Mouse (Mus musculus) inflammation-experienced regulatory T-cells, adult 6 months (primary cell): ENCODE measurements around the gene Upk3a. TPM values are rescaled to one million over a fixed set of nuclear protein-coding genes. Genes with fewer than 3 reads are reported as not detected.
A peak's percentile ranks its signal among the peaks of the same experiment; 100 is the strongest.
"Not testable (repeated sequence)": the region's sequence is repeated elsewhere in the genome, so short reads cannot be mapped to it uniquely, and the experiment has no call there.

Experiments
- ATAC-seq: one replicate; pipeline ENCODE4 v1.8.0; 2017
- polyA plus RNA-seq, 3 experiments: library from polyadenylated mRNA; unstranded; fragments of 100-300 nt; shearing (Covaris generic); gene quantifications; one replicate each; pipeline ENCODE4 v1.2.1; 2017

Gene Upk3a
- polyA plus RNA-seq, 3 experiments from 2014 or later, result not detected

DNA sequence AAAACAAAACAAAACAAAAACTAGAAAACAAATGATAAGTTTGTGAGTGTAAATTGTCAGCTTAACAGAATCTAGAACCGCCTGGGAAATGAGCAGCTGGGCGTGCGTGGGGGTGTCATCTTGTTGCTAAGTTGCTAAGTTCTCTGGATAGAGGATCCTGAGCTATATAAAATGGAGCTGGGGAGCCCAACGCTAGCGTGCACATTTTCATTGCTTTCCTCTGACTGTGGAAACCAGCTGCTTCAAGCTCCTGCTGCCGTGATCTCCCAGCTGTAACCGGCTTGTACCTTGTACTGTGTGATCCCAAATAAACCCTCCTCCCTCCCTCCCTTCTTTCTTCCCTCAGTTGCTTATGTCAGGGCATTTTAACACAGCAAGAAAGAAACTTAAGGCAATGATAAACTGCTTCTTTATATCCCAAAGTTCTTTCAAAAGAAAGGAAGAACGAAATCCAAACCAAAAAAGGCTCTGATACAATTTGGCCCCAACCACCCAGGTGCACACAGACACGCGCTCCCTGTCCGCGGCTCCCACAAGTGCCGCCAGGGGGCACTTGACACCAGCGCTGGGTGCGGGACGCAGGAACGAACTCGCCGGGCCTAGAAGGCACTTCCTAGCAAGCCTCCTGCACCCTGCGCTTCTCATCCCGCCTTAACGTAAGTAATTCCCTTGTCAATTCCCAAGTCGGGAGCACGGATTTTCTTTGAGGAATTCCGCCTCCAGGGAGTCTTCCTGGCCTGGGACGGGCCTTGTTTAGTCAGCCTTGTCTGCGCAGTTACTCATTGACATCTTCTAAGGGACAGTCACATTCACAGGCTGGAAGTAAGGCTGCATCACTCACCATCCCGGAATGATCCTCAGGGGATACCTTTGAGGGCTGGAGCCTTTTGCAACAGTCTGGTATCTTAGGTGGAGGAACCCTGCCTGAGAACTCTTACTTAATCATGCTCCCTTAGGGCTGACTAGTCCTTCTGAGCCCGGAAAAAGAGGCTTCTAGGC is 15.7 kb upstream of the Upk3a start:
- peak; percentile 94 for ATAC-seq

DNA sequence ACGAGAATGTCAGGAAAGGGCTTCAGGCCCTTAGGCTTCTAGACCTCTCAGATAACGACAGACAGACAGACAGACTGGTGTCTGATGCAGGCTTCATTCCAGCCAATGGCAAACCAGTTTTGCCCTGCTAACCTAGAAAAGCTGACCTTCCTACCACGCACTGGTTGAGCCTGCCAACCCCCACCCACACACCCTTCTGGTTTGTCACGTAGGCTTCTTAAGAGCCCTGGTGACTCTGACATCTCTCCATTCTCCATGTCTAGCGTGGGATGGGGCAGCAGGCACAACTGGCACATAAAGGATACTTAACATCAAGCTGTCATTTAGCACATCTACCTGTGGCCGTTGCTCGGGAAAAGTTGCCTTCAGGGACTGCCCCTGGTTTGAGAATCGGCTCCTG is 7.3 kb upstream of the Upk3a start:
- no peak for ATAC-seq

DNA sequence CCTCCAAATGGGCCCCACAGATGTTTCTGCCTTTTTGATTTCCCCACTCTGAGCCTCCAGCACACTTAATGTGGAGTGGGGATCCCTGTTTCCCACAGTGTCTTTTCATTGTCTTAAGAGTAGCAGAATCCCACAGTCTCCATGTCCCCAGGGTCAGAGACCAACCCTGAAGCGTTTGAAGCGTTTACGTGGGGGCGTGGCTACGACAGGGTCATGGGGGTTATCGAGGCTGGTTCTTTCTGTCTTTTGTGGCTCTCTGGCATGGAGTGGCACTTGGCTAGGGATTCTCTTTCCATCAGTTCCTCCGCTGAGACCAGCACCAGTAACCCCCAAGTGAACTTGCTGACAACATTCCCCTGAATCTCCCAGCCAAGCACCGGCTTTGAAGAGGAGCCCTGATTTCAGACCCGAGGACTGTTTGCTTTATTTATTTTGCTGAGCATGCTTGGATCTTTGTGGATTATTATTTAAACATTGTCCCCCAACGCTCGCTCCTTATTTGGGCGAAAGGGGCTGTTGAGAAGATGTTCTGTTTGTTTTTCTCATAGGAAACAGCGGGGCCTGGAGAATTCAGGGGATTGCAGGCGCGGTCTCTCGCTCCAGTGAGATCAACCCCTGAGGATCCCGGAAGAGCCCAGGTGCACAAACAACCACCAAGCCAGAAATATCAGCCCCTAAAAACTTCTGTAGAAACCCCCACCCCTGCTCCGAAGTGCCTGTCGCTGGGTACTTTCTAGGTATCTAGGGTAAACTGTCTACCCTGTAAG is 4.9 kb upstream of the Upk3a start:
- no peak for ATAC-seq

DNA sequence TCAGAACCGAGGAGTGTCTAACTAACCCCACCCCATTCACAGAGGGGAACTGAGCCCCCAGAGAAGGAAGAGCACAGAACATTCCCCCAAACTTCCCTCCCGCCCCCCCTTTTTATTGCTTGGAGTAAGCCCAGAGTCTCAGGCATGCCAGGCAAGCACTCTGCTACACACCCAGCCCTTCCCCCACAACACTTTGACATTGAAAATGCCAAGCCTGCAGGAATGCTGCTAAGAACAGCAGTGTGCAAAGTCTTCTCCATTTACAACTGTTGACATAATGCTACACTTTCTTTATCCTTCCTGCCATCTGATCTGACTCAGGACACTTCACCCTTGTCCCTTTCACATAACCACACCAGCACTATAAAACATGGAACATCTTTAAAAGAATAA is 4.3 kb upstream of the Upk3a start:
- no peak for ATAC-seq

DNA sequence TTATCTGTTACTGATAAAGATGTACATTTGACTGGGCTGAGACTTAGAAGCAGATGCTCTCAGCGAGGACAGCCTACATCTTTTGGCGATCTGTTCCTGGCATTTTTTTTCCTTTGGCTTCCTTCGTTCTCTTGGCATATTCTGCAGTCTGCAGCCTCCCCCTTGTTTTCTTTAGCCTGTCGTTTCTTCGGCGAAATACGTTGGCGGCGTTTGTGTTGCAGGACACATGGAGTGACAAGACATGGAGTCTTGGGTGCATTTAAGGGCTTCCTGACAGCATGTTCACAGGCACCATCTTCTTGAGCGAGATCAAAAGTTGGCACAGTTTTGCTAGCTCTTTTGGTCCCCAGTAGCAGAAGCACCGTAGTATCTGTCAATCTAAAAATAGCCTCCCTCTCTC is 1.2 kb upstream of the Upk3a start:
- ATAC-seq, result no peak

DNA sequence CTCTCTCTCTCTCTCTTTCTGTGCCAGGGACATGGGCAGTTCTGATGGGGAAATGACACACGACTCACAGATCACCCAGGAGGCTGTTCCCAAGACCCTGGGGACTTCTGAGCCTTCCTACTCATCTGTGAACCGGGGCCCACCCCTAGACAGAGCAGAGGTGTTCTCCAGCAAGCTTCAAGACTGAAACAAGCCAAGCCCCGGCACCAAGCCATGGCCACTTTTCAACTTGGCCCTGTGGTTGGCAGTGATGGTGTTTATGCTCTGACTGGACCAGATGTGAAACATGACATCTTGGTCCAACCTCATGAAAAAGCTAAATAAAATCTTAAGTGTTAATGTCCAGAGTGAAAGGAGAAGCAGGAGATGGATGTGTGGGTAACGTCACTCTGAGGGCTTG is 5.3 kb downstream of the Upk3a start:
- ATAC-seq, result no peak

DNA sequence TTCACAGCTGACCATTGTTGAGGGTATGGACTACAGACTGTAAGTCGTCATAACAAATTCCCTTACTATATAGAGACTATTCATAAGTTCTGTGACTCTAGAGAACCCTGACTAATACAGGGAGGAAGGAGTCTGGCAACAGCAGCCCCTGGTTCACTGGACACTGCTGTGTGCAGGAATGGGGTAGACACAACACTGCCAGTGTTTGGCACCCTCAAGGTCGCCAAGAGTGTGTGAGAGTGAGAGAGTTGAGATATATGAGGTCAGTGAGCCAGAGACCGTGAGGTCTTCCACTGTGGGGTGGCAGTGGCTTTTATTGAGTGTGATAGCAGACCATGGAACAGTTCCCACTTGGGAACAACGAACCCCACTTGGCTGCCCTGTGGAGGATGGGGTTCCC is 9.3 kb downstream of the Upk3a start:
- ATAC-seq, result no peak

DNA sequence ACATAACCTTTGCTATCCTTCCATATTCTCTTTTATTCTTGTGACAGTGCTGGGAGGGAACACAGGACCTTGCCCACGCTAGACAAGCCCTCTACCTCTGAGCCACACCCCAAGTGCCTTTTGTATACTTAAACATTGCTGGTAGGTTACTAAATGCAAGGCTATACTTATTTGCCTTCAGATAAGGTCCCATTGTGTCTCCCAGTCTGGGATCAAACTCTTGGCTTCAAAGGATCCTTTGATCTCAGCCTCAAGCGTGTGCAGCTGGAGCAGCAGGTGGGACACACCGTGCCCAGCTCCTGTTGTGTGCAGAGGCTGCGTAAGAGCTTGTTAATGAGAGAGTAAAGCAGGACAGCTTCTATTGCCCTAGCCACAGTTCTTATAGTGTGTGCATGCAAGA is 10.8 kb downstream of the Upk3a start:
- ATAC-seq, result no peak

DNA sequence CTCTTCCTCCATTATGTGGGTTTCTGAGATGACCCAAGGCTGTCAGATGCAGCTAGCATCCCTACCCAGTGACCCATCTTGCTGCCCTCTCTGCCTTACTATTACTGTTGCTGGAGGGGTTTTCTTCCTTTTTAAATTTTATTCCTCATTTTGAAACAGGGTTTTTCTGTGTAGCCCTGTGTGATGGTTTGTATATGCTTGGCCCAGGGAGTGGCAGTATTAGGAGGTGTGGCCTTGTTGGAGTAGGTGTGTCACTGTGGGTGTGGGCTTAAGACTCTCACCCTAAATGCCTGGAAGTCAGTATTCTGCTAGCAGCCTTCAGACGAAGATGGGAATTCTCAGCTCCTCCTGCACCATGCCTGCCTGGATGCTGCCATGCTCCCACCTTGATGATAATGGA is 11.7 kb downstream of the Upk3a start, which contains the start of gene Fam118a:
Gene Fam118a, plus strand, starts transcription at position 301 of the 400 bp plus-strand sequence.
- not testable (repeated sequence) for ATAC-seq

DNA sequence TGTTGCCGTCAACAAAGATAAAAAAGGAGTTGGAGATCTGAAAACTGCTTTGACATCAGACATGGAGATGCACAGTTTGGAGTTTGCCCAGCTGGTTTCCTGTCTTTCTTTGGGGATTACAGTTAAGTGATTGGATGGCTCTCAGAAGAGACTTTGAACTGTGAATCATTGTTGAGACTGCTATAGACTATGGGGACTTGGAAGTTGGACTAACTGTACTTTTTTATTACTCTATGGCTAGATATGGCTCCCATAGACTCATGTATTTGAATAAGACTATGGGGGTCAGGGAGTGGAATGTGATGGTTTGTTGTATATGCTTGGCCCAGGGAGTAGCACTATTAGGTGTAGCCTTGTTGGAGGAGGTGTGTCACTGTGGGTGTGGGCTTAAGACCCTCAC is 13.7 kb downstream of the Upk3a start:
- ATAC-seq, result not testable (repeated sequence)

DNA sequence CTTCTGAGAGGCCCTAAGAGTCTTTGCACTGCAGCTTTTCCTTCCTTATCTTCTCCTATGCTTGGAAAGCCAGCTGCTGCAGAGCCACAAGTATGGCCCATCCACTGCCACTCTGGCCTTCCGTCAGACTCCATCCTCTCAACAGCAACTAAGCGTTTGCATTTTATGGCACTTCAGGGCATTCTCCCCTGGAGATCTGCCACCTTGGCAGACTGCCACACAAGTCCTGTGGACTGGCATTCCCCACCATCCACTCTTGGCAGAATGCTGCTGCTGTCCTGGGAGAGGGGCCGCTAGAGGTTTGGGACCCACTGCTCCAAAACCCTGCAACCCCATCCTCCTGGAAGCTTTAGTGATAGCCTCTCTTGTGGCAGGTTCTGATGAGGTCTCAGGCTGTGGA is 14.9 kb downstream of the Upk3a start:
- ATAC-seq, result no peak

DNA sequence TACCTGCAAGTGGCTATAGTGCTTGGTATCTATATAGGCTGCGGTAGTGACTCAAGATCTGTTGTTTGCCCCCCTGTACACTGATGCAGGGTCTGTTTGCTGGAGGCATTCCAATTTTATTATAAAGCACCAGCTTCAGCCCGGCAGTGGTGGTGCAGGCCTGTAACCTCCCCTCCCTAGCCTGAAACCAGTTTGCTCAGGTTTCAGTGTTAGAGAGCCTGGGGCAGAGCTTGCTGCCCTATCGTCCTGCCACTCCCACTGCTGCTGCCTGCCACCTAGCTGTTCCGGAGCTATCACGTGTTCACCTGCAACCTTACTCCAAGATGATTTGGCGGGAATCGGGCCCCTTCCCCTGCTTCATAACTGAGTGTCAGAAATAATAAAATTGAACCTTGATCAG is 17.0 kb downstream of the Upk3a start:
- ATAC-seq, result not testable (repeated sequence)

DNA sequence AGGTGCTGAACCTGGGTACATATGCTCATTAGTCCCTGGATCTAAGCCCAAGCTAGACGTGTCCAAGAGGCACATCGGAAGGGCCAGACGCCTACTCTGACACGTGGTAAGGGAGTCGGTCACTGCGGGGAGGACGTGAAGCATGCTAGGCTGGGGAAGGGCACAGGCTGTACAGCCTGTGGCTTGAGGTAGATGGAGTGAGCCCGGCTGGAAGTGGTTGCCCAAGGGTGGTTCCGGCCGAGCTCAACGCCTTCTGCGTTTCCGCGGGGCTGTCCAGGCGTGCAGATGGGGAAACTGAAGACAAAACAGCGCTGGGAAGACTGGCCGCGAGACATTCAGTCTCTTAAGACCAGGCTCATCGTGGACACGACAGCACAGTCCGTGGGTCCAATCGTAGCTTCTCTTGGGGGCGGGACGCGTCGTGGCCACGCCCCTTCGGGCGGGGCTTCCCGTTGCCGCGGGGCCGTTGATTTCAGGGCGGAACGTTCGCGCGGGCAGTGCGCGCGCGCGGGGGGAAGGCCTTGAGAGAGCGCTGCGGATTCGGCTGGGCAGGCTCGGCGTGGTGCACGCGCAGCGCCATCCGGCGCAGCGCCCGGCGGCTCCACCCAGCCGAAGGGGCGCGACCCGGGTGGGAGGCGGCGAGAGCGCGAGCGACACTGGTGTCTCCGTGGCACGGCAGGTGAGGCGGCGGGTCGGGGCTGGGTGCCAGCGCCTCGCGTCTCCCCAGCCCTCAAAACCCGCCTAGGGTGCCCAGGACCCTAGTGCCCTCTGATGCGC is 19.8 kb downstream of the Upk3a start:
- peak; percentile 92 for ATAC-seq

DNA sequence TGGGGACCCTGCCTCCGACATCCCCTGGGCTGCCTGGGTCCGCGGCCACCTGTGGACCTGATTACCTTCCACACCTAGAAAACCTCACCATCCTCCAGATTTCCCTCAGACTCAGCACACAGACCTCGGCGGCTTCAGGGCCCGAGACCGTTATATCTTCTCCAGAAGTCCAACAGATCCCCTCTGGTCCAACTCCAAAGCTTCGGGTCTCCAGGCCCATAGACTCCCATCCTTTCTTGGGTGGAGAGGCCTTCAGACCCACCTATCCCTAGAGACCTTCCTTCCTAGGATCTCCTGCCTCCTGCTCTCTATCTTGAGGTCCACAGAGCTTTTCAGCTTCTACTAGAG is 20.4 kb downstream of the Upk3a start:
- no peak for ATAC-seq

DNA sequence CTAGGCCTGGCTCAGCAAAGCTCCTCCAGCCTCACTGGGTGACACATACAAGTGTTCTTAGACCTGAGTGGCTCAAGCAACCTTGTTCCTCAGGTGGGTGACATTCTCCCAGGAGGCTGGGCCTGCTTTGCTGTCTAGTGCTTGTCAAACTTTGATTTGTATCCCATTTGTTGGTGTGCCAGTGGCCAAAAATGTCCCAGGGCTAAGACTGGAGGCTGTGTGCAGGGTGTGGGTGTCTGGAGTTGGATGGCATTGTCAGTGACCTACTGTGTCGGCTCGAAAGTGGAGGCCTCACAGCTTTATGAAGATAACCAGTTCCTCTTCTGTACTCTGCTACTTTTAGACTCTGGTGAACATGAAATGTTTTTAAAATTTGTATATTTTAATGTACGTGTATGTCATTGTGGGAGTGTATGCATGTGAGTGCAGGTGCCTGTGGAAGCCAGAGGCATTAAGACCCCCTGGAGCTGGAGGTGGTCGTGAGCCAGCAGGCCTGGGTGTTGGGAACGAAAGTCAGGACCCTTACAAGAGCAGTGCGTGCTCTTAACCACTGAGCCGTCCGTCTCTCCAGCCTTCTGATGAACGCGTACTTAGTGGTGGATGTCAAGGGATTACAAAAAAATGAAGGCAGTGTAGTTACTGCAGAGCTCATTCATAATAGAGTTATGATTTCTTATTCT is 24.7 kb downstream of the Upk3a start:
- no peak for ATAC-seq

DNA sequence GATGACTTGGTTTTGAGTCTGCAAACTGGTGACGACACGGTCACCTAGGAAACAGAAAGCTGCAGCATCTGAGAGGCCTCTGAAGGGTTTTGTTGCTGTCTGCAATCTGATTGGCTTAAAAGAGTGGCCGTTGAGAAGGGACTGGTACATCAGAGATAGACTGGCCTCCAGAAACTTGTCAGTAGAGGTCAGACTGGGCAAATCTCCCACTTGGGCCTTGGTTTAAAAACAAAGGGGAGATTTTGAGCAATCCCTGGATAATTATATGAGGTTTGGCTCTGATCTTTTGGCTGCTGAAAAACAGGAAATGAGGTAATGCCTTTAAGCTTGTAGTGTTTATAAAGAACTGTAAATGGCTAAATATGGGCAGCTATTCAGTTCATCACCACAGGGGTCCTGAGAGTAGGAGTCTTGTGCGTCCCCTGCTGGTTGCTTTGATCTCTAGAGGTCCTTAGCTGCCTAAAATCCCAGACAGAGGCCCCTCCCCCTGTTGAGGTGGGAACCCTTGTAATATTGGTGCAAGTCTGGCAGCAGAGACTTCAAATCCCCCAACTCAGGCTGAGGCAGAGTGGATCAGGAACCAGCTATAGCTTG is 25.5 kb downstream of the Upk3a start:
- ATAC-seq, result peak; percentile 88

DNA sequence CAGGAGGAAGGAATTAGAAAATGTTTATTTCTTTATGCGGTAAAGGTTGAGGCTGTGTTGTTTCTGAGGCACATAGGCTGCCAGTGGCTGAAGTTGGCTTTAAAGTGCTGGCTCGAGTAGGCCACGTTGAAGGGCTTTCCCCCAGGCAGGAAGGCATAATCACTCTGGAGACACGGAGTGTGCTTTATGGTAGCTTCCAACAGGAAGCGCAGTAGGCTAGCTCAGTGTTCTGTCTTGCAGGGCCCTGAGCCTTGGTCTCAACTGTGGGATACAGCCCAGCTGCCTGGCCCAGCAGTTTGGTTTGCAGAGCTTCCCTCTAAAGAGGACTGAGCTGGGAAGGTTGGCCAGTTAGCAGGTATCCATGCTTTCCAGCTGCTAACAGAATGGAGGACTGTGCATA is 26.2 kb downstream of the Upk3a start:
- peak; percentile 51 for ATAC-seq

DNA sequence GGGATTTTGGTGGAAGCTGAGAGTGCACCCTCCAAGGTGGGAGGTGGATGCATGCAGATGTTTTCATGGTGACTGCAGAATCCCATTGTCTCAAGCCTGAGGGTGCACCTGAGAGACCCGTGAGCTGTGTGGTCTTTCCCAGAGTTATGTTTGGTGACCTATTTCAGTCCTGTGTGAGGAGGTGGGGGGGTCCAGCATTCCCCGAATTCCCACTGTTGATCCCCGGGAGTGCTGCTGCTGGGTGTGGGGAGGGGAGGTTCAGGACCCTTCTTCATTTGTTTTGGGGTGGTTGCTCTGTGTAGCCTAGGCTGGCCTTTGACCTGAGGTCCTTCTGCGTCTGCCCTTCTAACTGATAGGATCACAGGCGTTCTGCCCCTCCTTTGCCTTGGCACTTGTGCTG is 26.8 kb downstream of the Upk3a start:
- no peak for ATAC-seq

DNA sequence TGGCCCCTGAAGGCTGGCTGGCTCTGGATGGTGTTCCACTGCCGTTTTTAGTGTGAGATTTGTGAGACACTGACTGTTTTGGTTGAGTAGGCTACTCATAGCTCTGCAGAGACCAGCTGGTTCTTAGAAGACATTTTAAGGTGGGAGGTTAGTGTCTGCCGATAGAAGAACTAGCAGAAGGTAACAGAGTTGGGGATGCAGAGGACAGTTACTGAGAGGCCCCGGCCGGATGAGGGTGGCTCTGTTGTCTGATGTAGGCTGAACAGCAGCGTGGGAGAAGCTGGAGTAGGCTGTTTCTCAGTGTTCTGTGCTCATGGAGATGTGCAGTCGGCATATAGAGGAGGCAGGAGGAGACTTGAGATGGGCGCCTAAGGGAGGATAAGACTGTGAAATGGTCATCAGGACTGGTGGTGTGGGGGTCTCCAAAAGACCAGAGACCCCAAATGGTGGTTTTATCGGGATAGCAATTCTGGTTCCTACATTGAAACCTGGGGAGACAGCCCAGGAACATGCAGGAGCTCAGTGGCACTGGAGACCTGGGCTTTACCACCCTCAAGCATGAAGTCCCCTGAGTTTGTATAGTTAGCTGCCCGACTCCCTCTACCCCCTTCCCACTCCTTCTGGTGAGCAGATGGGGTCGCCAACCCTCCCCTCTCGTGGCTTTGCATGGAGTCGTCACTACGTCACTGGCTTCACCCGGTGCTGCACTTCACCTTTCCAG is 29.4 kb downstream of the Upk3a start:
- no peak for ATAC-seq

DNA sequence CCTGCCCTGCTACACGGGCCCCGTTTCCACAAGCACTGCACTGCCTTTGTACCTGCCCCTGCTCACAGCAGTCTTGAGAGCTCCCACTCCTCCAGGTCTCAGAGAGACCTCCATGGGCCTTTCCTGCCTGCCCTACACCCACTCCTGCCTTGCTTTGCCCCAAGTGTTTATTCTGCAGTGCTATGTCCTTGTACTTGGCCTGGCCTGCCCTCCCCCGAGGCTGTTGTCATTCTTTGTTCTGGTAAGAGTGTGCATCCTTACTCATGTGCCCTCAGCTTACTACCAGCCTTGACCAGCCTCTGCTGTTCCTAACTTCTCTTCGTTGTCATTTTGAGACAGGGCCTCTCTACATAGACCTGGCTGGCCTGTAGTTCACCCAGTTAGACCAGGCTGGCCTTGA is 30.9 kb downstream of the Upk3a start:
- ATAC-seq, result no peak

DNA sequence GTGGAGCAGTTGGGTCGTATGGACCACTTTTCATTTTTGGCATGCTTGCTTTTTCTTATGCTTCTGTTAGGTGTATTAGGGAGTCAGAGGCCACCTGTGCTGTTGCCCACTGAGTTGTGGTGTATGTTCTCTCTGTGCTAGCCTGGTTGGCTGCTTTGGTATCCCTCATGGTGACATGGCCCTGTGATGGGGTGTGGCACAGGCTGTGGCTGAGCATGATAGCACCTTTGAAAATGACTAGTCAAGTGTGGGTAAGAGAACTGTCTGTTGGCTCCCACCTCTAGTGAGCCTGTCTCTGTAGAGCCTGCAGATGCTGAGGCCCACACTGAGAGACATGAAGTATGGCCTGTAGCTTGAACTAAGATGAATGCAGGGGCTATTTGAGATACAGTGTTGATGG is 32.8 kb downstream of the Upk3a start:
- no peak for ATAC-seq
